Mouse (Mus musculus) activated CD4-positive, CD25-positive, alpha-beta regulatory T cell, adult 4 months (primary cell): ENCODE results near the gene Olfr1505. TPM values are rescaled to one million over a fixed set of nuclear protein-coding genes. Genes with fewer than 3 reads are reported as not detected.

Source experiments
- ATAC-seq: one replicate; pipeline ENCODE4 v1.8.0; 2017
- polyA plus RNA-seq, 2 experiments: library from polyadenylated mRNA; unstranded; fragments of 100-300 nt; shearing (Covaris generic); gene quantifications; one replicate each; pipeline ENCODE4 v1.2.1; 2017

Olfr1505 gene
- polyA plus RNA-seq, result not detected

DNA sequence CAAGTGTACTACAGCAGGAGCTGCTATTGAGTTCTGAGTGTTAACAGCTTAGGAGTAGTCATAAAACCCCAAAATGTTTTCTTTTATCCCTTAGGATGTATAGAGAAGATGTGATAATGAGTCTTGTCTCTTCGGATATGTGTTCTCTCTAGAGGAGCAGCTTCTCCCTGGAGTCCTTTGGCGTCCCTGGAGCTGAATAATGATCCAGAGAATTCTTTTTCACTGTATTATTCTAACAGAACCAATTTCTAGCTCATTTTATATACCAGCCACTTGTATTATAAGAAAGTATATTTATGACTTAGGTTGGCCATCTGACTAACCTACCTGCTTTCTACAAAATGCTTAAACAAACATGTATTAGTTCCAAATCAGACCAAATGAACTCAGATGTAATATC lies at the start of gene Olfr1505:
TSS of gene Olfr1505 (plus strand) at position 301 of the 400 bp plus-strand sequence.
- no peak for ATAC-seq

GRCm38 (mm10) chr19:13897828-13898227 lies 15.5 kb upstream of the Olfr1505 start, which contains the start of gene Olfr1504:
Gene Olfr1504 (minus strand): TSS chr19:13897928.
- ATAC-seq, result no peak

Other genes with a start within 250 kb of the Olfr1505 start
- gene Olfr1491, start 216.3 kb upstream of the Olfr1505 start, polyA plus RNA-seq, result not detected
- gene Olfr1493-ps1, start 190.3 kb upstream of the Olfr1505 start, polyA plus RNA-seq, result not detected
- not detected for gene Olfr1494, start 173.8 kb upstream of the Olfr1505 start, polyA plus RNA-seq
- not detected for gene Olfr1495, start 148.9 kb upstream of the Olfr1505 start, polyA plus RNA-seq
- not detected for gene Olfr1496, start 135.7 kb upstream of the Olfr1505 start, polyA plus RNA-seq
- gene Olfr1497, start 115.3 kb upstream of the Olfr1505 start, polyA plus RNA-seq, result not detected
- under 1 TPM in 1 of 2 experiments, not detected in 1; 0.30 TPM for gene Olfr1499, start 94.1 kb upstream of the Olfr1505 start, polyA plus RNA-seq
- gene Olfr1500, start 83.0 kb upstream of the Olfr1505 start, polyA plus RNA-seq, result not detected
- gene Olfr1501, start 62.8 kb upstream of the Olfr1505 start, polyA plus RNA-seq, result under 1 TPM in 1 of 2 experiments, not detected in 1; 0.49 TPM
- gene Olfr1502, start 51.7 kb upstream of the Olfr1505 start, polyA plus RNA-seq, result not detected
- gene Olfr1504, start 15.6 kb upstream of the Olfr1505 start, polyA plus RNA-seq, result not detected